Mouse (Mus musculus) frontal cortex, adult 2 months (tissue): ENCODE data around the gene Ankzf1. TPM values are rescaled to one million over a fixed set of nuclear protein-coding genes. Genes with fewer than 3 reads are reported as not detected.

Experiments
- polyA plus RNA-seq: library from polyadenylated mRNA; depleted of rRNA; stranded (reverse); fragments of >200 nt; gene quantifications from 2 replicates; pipeline ENCODE4 v1.2.3, GENCODE M21; 2012; rRNA removed

Gene Ankzf1
- polyA plus RNA-seq, 1 experiment = 49.9 TPM

Other genes starting within 250 kb of the Ankzf1 start
- gene Ihh, start 240.5 kb upstream of the Ankzf1 start, polyA plus RNA-seq = 0.24 and 0.32 TPM in 2 replicates
- 1.8 and 2.4 TPM in 2 replicates for gene Nhej1, start 67.0 kb upstream of the Ankzf1 start, polyA plus RNA-seq
- gene Slc23a3, start 58.3 kb upstream of the Ankzf1 start, polyA plus RNA-seq = 0.12 and 0.23 TPM in 2 replicates
- gene Cnppd1, start 49.4 kb upstream of the Ankzf1 start, polyA plus RNA-seq = 31.9 and 35.3 TPM in 2 replicates
- 189 and 211 TPM in 2 replicates for gene Retreg2, start 49.4 kb upstream of the Ankzf1 start, polyA plus RNA-seq
- 55.1 and 56.5 TPM in 2 replicates for gene Zfand2b, start 23.5 kb upstream of the Ankzf1 start, polyA plus RNA-seq
- 24.7 and 29.2 TPM in 2 replicates for gene Abcb6, start 11.8 kb upstream of the Ankzf1 start, polyA plus RNA-seq
- gene Atg9a, start within 50 bp of the Ankzf1 start, polyA plus RNA-seq = 101 and 107 TPM in 2 replicates
- gene Glb1l, start 18.7 kb downstream of the Ankzf1 start, polyA plus RNA-seq = 20.1 and 25.5 TPM in 2 replicates
- 205 and 218 TPM in 2 replicates for gene Stk16, start 18.7 kb downstream of the Ankzf1 start, polyA plus RNA-seq
- 358 and 465 TPM in 2 replicates for gene Tuba4a, start 27.7 kb downstream of the Ankzf1 start, polyA plus RNA-seq
- gene A630095N17Rik, start 40.0 kb downstream of the Ankzf1 start, polyA plus RNA-seq = not detected in 2 replicates
- gene Dnajb2, start 44.3 kb downstream of the Ankzf1 start, polyA plus RNA-seq = 78.7 and 90.5 TPM in 2 replicates
- 384 and 412 TPM in 2 replicates for gene Ptprn, start 72.4 kb downstream of the Ankzf1 start, polyA plus RNA-seq
- 118 and 120 TPM in 2 replicates for gene Resp18, start 86.3 kb downstream of the Ankzf1 start, polyA plus RNA-seq
- gene Dnpep, start 125.8 kb downstream of the Ankzf1 start, polyA plus RNA-seq = 81.1 and 81.9 TPM in 2 replicates
- gene Des, start 168.2 kb downstream of the Ankzf1 start, polyA plus RNA-seq = 2.5 and 3.5 TPM in 2 replicates
- 134 and 135 TPM in 2 replicates for gene Speg, start 183.1 kb downstream of the Ankzf1 start, polyA plus RNA-seq
- 101 and 111 TPM in 2 replicates for gene Gmppa, start 243.8 kb downstream of the Ankzf1 start, polyA plus RNA-seq